Mouse (Mus musculus) spleen, adult 2 months (tissue): ENCODE measurements around the gene Prcd.
"Not testable (repeated sequence)": the region's sequence is repeated elsewhere in the genome, so short reads cannot be mapped to it uniquely, and the experiment has no call there.

Experiments used
- CTCF ChIP-seq: fragments of 200-500 bp; IDR thresholded peaks from 2 replicates; pipeline ENCODE4 v1.5.1; 2011; ENCODE audit warnings: mild to moderate bottlenecking, inconsistent platforms; ENCODE audit not compliant: insufficient read depth, insufficient read length, insufficient replicate concordance; ENCODE audit errors: extremely low read depth
- POLR2A ChIP-seq: fragments of 200-500 bp; IDR thresholded peaks from 2 replicates; pipeline ENCODE4 v1.6.1; 2011; ENCODE audit warnings: low read depth, low read length, inconsistent platforms

GRCm38 (mm10) chr11:116675429-116675828 is 22.1 kb downstream of the Prcd start:
- TF ChIP-seq CTCF, POLR2A: not testable (repeated sequence)
